Mouse (Mus musculus) bone marrow macrophage, adult 2 months (primary cell): ENCODE measurements around the gene Zfp821.

Experiments used
- CTCF ChIP-seq: IDR thresholded peaks from 2 replicates; pipeline ENCODE4 v1.5.1; 2012; ENCODE audit warnings: low read depth, mild to moderate bottlenecking, low read length, moderate library complexity
- POLR2A ChIP-seq: IDR thresholded peaks from 2 replicates; pipeline ENCODE4 v1.6.1; 2012; ENCODE audit warnings: mild to moderate bottlenecking, low read depth, low read length, borderline replicate concordance

- TF ChIP-seq POLR2A = no peak
- no peak for TF ChIP-seq CTCF
Observed at GRCm38 (mm10) chr8:109691769-109692168, 13.6 kb upstream of the Zfp821 start.
